Comparison of ENCODE assay signal across 8 mouse cellular contexts in the genomic region with DNA sequence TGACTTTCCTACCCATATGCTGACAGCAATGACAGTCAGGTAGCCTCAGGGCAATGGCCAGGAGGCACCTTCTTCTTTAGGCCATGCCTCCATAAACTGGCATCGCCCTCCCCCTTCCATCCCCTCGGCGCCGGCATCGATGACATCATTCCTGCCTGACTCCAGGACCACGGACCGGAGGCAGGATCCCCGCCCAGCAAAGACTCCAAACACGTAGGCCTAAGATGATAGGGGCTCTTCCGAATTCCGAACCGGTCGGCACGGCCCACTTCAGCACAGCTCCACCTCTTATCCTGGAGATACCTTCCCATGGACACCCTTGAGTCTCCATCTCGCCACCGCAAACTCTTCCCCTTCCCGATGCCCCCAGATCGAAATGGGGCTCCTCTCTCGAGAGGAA. TPM values are rescaled to one million over a fixed set of nuclear protein-coding genes. Genes with fewer than 3 reads are reported as not detected.
DNase-seq lines count a peak whose midpoint lies in the region; ATAC-seq and TF ChIP-seq lines count a peak whose summit lies in the region.

No protein-coding gene starts in this region.

- no peaks in the 10 kb centered on the region for H3K9me3 ChIP-seq in heart, embryonic 15.5 days (replicated peaks)
- H3K9me3 ChIP-seq in lung, embryonic 15.5 days, result no peaks in the 10 kb centered on the region

- peak; percentile 12 for DNase-seq in ovary, postnatal 36 days (ENCODE audit: low spot score)
- no peak for DNase-seq in ovary, postnatal 10 days (ENCODE audit: low spot score)
- peak; percentile 67 to 74 for DNase-seq in cerebellum, postnatal 36 days
- peak; percentile 34 to 41 for DNase-seq in layer of hippocampus, adult 2 months (ENCODE audit: low spot score in 2 of 2)
- DNase-seq in right cerebral cortex, postnatal 10 days (ENCODE audit: low spot score in 2 of 2), result peak; percentile 75 to 83
- no peak for DNase-seq in urinary bladder, adult 2 months (ENCODE audit: low spot score)

- 10% methylated on average over 19 of the region's 19 CpGs for WGBS in heart, embryonic 15.5 days
- 10% methylated on average over 19 of the region's 19 CpGs for WGBS in lung, embryonic 15.5 days

- peak overlapping the region; percentile 62; the same call in 1 of the 2 replicates for H3K27ac ChIP-seq in heart, embryonic 15.5 days
- H3K27ac ChIP-seq in layer of hippocampus, adult 2 months, result peak overlapping the region; percentile 96
- no peak overlapping the region for H3K27ac ChIP-seq in lung, embryonic 15.5 days

- H3K9ac ChIP-seq in heart, embryonic 15.5 days, result peak overlapping the region; percentile 76; the same call in 1 of the 2 replicates
- H3K9ac ChIP-seq in lung, embryonic 15.5 days, result peak overlapping the region; percentile 65

- ATAC-seq in heart, embryonic 15.5 days (replicated peaks; ENCODE audit: insufficient number of reproducible peaks, insufficient read depth, low FRiP score, low read depth), result no peak
- ATAC-seq in lung, embryonic 15.5 days (ENCODE audit: borderline replicate concordance, extremely low read depth, low FRiP score, low TSS enrichment), result no peak

- H3K36me3 ChIP-seq in heart, embryonic 15.5 days, result no peaks in the 10 kb centered on the region
- H3K36me3 ChIP-seq in lung, embryonic 15.5 days, result no peaks in the 10 kb centered on the region

- H3K4me2 ChIP-seq in heart, embryonic 15.5 days, result peak overlapping the region; percentile 97
- H3K4me2 ChIP-seq in lung, embryonic 15.5 days, result peak overlapping the region; percentile 97

- no peak for TF ChIP-seq CTCF in layer of hippocampus, adult 2 months (conservative IDR thresholded peaks at IDR 0.05)

- peaks cover 17% of the 10 kb centered on the region for H3K4me1 ChIP-seq in heart, embryonic 15.5 days (replicated peaks)
- peaks cover 16% of the 10 kb centered on the region for H3K4me1 ChIP-seq in lung, embryonic 15.5 days

- H3K27me3 ChIP-seq in heart, embryonic 15.5 days, result no peaks in the 10 kb centered on the region
- H3K27me3 ChIP-seq in lung, embryonic 15.5 days, result peaks cover 4% of the 10 kb centered on the region; the same call in 1 of the 2 replicates

- H3K4me3 ChIP-seq in heart, embryonic 15.5 days, result peak overlapping the region; percentile 82
- peak overlapping the region; percentile 71 for H3K4me3 ChIP-seq in layer of hippocampus, adult 2 months
- peak overlapping the region; percentile 84 for H3K4me3 ChIP-seq in lung, embryonic 15.5 days

RNA-seq across cellular contexts. Expression of a gene that starts 1.1 kb away (rescaled TPM):
- 2.4 and 2.7 TPM in 2 replicates for polyA plus RNA-seq in heart, embryonic 15.5 days (2015; fragmentation: Nextera tagmentation; extraction: Ambion mirVana)
- total RNA-seq in layer of hippocampus, adult 2 months (2021), result 100 to 1,000 TPM; 153 to 157 TPM
- 2.0 and 2.2 TPM in 2 replicates for polyA plus RNA-seq in lung, embryonic 15.5 days (2015; fragmentation: Nextera tagmentation; extraction: Ambion mirVana)
- polyA plus RNA-seq in urinary bladder, adult 2 months (2012; rRNA removed), result 20.9 and 21.3 TPM in 2 replicates

RNA-seq across cellular contexts. Expression of a gene that starts 1.3 kb away (rescaled TPM):
- 1.5 and 3.8 TPM in 2 replicates for polyA plus RNA-seq in heart, embryonic 15.5 days (2015; fragmentation: Nextera tagmentation; extraction: Ambion mirVana)
- total RNA-seq in layer of hippocampus, adult 2 months (2021), result 1 to 10 TPM; 7.7 to 8.3 TPM
- 2.9 and 3.3 TPM in 2 replicates for polyA plus RNA-seq in lung, embryonic 15.5 days (2015; fragmentation: Nextera tagmentation; extraction: Ambion mirVana)
- 85.3 and 93.8 TPM in 2 replicates for polyA plus RNA-seq in urinary bladder, adult 2 months (2012; rRNA removed)

RNA-seq across cellular contexts. Expression of a gene that starts 51.1 kb away (rescaled TPM):
- polyA plus RNA-seq in heart, embryonic 15.5 days (2015; fragmentation: Nextera tagmentation; extraction: Ambion mirVana), result 0.77 and 0.95 TPM in 2 replicates
- total RNA-seq in layer of hippocampus, adult 2 months (2021), result 1 to 10 TPM; 4.5 to 6.1 TPM
- polyA plus RNA-seq in lung, embryonic 15.5 days (2015; fragmentation: Nextera tagmentation; extraction: Ambion mirVana), result 6.4 and 7.3 TPM in 2 replicates
- polyA plus RNA-seq in urinary bladder, adult 2 months (2012; rRNA removed), result 0.10 and 0.22 TPM in 2 replicates

Comparison
In these comparisons a context has a peak if more than half of its experiments do, and no peak if none do; other contexts are left out.
1. DNase-seq: peak in ovary, postnatal 36 days (single experiment), cerebellum, postnatal 36 days (2 of 2), layer of hippocampus, adult 2 months (2 of 2) and right cerebral cortex, postnatal 10 days (2 of 2); none in ovary, postnatal 10 days (single experiment) and urinary bladder, adult 2 months (single experiment).
2. RNA of a gene that starts 1.3 kb away (polyA plus RNA-seq): 85.3 to 93.8 TPM in urinary bladder, adult 2 months; 2.9 to 3.3 TPM in lung, embryonic 15.5 days and 1.5 to 3.8 TPM in heart, embryonic 15.5 days; every median in the first group is over 10 times any median in the second.
3. Peak in every context shown above with its lines, with median percentiles within 50 percentile points of each other: H3K4me3 ChIP-seq.